Mouse (Mus musculus) CD4-positive naive resting alpha-beta T cell, adult 76 days (primary cell): ENCODE results near the gene Atf7ip2. TPM values are rescaled to one million over a fixed set of nuclear protein-coding genes. Genes with fewer than 3 reads are reported as not detected.

Experiments
- total RNA-seq: library from RNA; stranded (reverse); gene quantifications from one replicate; pipeline ENCODE4 v1.2.4, GENCODE M21; 2023

Atf7ip2 gene
- not detected for total RNA-seq

GRCm38 (mm10) chr16:10192679-10193506 is at the start of gene Atf7ip2:
Atf7ip2 (plus strand) TSS chr16:10192712.

GRCm38 (mm10) chr16:10170005-10170404 is 22.5 kb upstream of the Atf7ip2 start, which contains the start of gene Rpl39l:
Rpl39l (plus strand) TSS chr16:10170226.

Other genes starting within 250 kb of the Atf7ip2 start
- not detected for gene Grin2a, start 197.2 kb upstream of the Atf7ip2 start, total RNA-seq
- not detected for gene Rpl39l, start 22.5 kb upstream of the Atf7ip2 start, total RNA-seq
- gene Emp2, start 121.3 kb downstream of the Atf7ip2 start, total RNA-seq: not detected
- gene Tekt5, start 202.8 kb downstream of the Atf7ip2 start, total RNA-seq: 0.59 TPM
- 40.2 TPM for gene Nubp1, start 219.2 kb downstream of the Atf7ip2 start, total RNA-seq